Comparison of ENCODE assay signal across 12 mouse cellular contexts in genomic region chr13:37537793-37538192, GRCm38 (mm10).
DNase-seq lines count a peak whose midpoint lies in the region; ATAC-seq and TF ChIP-seq lines count a peak whose summit lies in the region.
"Had no signal": no experiment of that assay in that cellular context is flagged by ENCODE, and none has a peak within 500 bp of the region (broad histone marks: within the 10 kb centered on the region; RNA-seq: fewer than 3 reads in every experiment).

No protein-coding gene starts in this region.

- H3K4me2 ChIP-seq in heart, postnatal 0 days (ENCODE audit: low read depth, low read length) = no peak overlapping the region
- no peak overlapping the region for H3K4me2 ChIP-seq in liver, embryonic 16.5 days (ENCODE audit: low read depth, low read length)
- H3K4me2 ChIP-seq: hindbrain, embryonic 13.5 days had no signal

- no peak for DNase-seq in heart, postnatal 0 days (ENCODE audit: low spot score)
- no peak for DNase-seq in heart, postnatal 10 days
- peak; percentile 47 for DNase-seq in thymus, adult 2 months
- no peak for DNase-seq in urinary bladder, adult 18-20 months (ENCODE audit: low spot score in 2 of 2)
- DNase-seq in gastrocnemius, postnatal 14 days = no peak
- DNase-seq: embryo, embryonic 11 days had no signal

- no peak overlapping the region for H3K4me3 ChIP-seq in heart, postnatal 0 days (ENCODE audit: low read depth, low read length)
- H3K4me3 ChIP-seq in brown adipose tissue, adult 24 weeks (ENCODE audit: insufficient read depth, low read depth, low read length) = no peak overlapping the region
- no peak overlapping the region for H3K4me3 ChIP-seq in liver, embryonic 16.5 days (ENCODE audit: low read depth, low read length)
- H3K4me3 ChIP-seq in thymus, adult 2 months (ENCODE audit: control insufficient read depth, insufficient read depth, low read length) = no peak overlapping the region
- H3K4me3 ChIP-seq: hindbrain, embryonic 13.5 days; megakaryocyte, embryonic 14.5 days had no signal

- no peak for ATAC-seq in heart, postnatal 0 days (ENCODE audit: insufficient read depth, low read depth)
- peak; percentile 85 for ATAC-seq in liver, embryonic 16.5 days (ENCODE audit: low read depth)
- ATAC-seq in megakaryocyte-erythroid progenitor cell, adult 5-6 weeks (replicated peaks; ENCODE audit: low FRiP score, low TSS enrichment, poor library complexity, severe bottlenecking) = no peak
- ATAC-seq: forebrain, embryonic 16.5 days had no signal

- no peaks in the 10 kb centered on the region for H3K9me3 ChIP-seq in heart, postnatal 0 days (replicated peaks; ENCODE audit: control insufficient read depth, low read length)
- H3K9me3 ChIP-seq in liver, embryonic 16.5 days (replicated peaks; ENCODE audit: control insufficient read depth, low read length) = no peaks in the 10 kb centered on the region
- H3K9me3 ChIP-seq: hindbrain, embryonic 13.5 days had no signal

- no peak for TF ChIP-seq POLR2A in thymus, adult 2 months (IDR thresholded peaks at IDR 0.05; ENCODE audit: control insufficient read depth, extremely low read depth, insufficient read depth, low read length, poor library complexity)

- TF ChIP-seq CTCF in heart, postnatal 0 days (IDR thresholded peaks at IDR 0.05; ENCODE audit: low read depth) = no peak
- no peak for TF ChIP-seq CTCF in thymus, adult 2 months (IDR thresholded peaks at IDR 0.05; ENCODE audit: borderline replicate concordance, control insufficient read depth, extremely low read depth, insufficient read depth, low read length, poor library complexity)

- WGBS in heart, postnatal 0 days = 53% methylated on average over 6 of the region's 6 CpGs
- WGBS in liver, embryonic 16.5 days (ENCODE audit: insufficient replicate concordance) = 2% methylated on average over 6 of the region's 6 CpGs
- 5% methylated on average over 6 of the region's 6 CpGs for WGBS in thymus, adult 2 months

- H3K27me3 ChIP-seq in heart, postnatal 0 days (ENCODE audit: control insufficient read depth, insufficient read depth, low read length) = no peaks in the 10 kb centered on the region
- no peaks in the 10 kb centered on the region for H3K27me3 ChIP-seq in liver, embryonic 16.5 days (ENCODE audit: control insufficient read depth, insufficient read depth, low read depth, low read length)
- no peaks in the 10 kb centered on the region for H3K27me3 ChIP-seq in thymus, adult 2 months (ENCODE audit: control insufficient read depth, insufficient read depth, low read length)
- H3K27me3 ChIP-seq: hindbrain, embryonic 13.5 days had no signal

- no peak for TF ChIP-seq EP300 in heart, postnatal 0 days (IDR thresholded peaks at IDR 0.05; ENCODE audit: low read depth)

- intact Hi-C loops in heart, postnatal 10 days (cut with DNase I) = no loop called here
- intact Hi-C loops in gastrocnemius, postnatal 14 days (cut with DNase I; ENCODE audit: low total_unique reads) = no loop called here

- no peaks in the 10 kb centered on the region for H3K36me3 ChIP-seq in heart, postnatal 0 days (replicated peaks; ENCODE audit: control insufficient read depth, insufficient read depth, low read length)
- H3K36me3 ChIP-seq in liver, embryonic 16.5 days (ENCODE audit: control insufficient read depth, insufficient read depth) = no peaks in the 10 kb centered on the region
- no peaks in the 10 kb centered on the region for H3K36me3 ChIP-seq in thymus, adult 2 months (ENCODE audit: control insufficient read depth, insufficient read depth, low read length)
- H3K36me3 ChIP-seq: hindbrain, embryonic 13.5 days had no signal

- no peaks in the 10 kb centered on the region for H3K4me1 ChIP-seq in heart, postnatal 0 days (ENCODE audit: control insufficient read depth, insufficient read depth)
- peaks cover 22% of the 10 kb centered on the region for H3K4me1 ChIP-seq in brown adipose tissue, adult 24 weeks (ENCODE audit: control insufficient read depth, insufficient read depth, insufficient read length, low read length)
- no peaks in the 10 kb centered on the region; the same call in 1 of the 2 replicates for H3K4me1 ChIP-seq in liver, embryonic 16.5 days (ENCODE audit: control insufficient read depth, low read depth, low read length)
- H3K4me1 ChIP-seq in thymus, adult 2 months (replicated peaks; ENCODE audit: control insufficient read depth, insufficient read depth, low read length) = peaks cover 36% of the 10 kb centered on the region
- H3K4me1 ChIP-seq: hindbrain, embryonic 13.5 days had no signal

- no peak overlapping the region for H3K9ac ChIP-seq in heart, postnatal 0 days (replicated peaks; ENCODE audit: low read depth, low read length)
- H3K9ac ChIP-seq in liver, embryonic 16.5 days (ENCODE audit: low read depth, low read length) = no peak overlapping the region
- H3K9ac ChIP-seq: hindbrain, embryonic 13.5 days had no signal

- H3K27ac ChIP-seq in heart, postnatal 0 days (ENCODE audit: low read depth) = peak overlapping the region; percentile 44; the same call in 1 of the 2 replicates
- peak overlapping the region; percentile 71 for H3K27ac ChIP-seq in brown adipose tissue, adult 24 weeks (replicated peaks; ENCODE audit: low read depth, low read length)
- peak overlapping the region; percentile 82 for H3K27ac ChIP-seq in liver, embryonic 16.5 days (ENCODE audit: low read length)
- peak overlapping the region; percentile 73 for H3K27ac ChIP-seq in thymus, adult 2 months (ENCODE audit: control insufficient read depth, insufficient read depth, low read length)
- H3K27ac ChIP-seq: hindbrain, embryonic 13.5 days had no signal
